Mouse (Mus musculus): Measurements from ENCODE around the gene 1520401A03Rik. TPM values are rescaled to one million over a fixed set of nuclear protein-coding genes. Genes with fewer than 3 reads are reported as not detected.
A peak's percentile ranks its signal among the peaks of the same experiment; 100 is the strongest.

1520401A03Rik gene
- polyA plus RNA-seq, 1 experiment from 2014 or later = 0.09 TPM

GRCm38 (mm10) chr17:23676473-23677031 lies 46.0 kb downstream of the 1520401A03Rik start:
- Histone ChIP-seq H3K4me3 (replicated peaks; ENCODE audit: low read length) (peak overlapping the region; percentile 40), H3K4me1 (replicated peaks; ENCODE audit: control insufficient read depth, insufficient read depth, low read length) (peaks cover 26% of the 10 kb centered on the region), H3K27me3 (ENCODE audit: control insufficient read depth, insufficient read depth, low read length) (peaks cover 66% of the 10 kb centered on the region), H3K4me2 (replicated peaks) (peak overlapping the region; percentile 80), H3K9ac (peak overlapping the region; percentile 53), H3K36me3 (replicated peaks; ENCODE audit: control insufficient read depth, insufficient read depth) (no peaks in the 10 kb centered on the region), H3K27ac (no peak overlapping the region), H3K9me3 (ENCODE audit: control insufficient read depth, low read length) (no peaks in the 10 kb centered on the region)
- ATAC-seq (ENCODE audit: low FRiP score) = no peak
- DNase-seq (ENCODE audit: low spot score) = no peak
- under 1% methylated on average over 34 of the region's 37 CpGs for WGBS

- ATAC-seq (ENCODE audit: low FRiP score) (no peak), DNase-seq (ENCODE audit: low spot score) (no peak)
- Histone ChIP-seq H3K4me1 (replicated peaks; ENCODE audit: control insufficient read depth, insufficient read depth, low read length) (peaks cover 26% of the 10 kb centered on the region), H3K9me3 (ENCODE audit: control insufficient read depth, low read length) (no peaks in the 10 kb centered on the region), H3K4me2 (replicated peaks) (peak overlapping the region; percentile 80), H3K27me3 (ENCODE audit: control insufficient read depth, insufficient read depth, low read length) (peaks cover 58% of the 10 kb centered on the region), H3K27ac (no peak overlapping the region), H3K9ac (no peak overlapping the region), H3K4me3 (replicated peaks; ENCODE audit: low read length) (peak overlapping the region; percentile 40), H3K36me3 (replicated peaks; ENCODE audit: control insufficient read depth, insufficient read depth) (no peaks in the 10 kb centered on the region)
- 11% methylated on average over 15 of the region's 15 CpGs for WGBS
Measured at GRCm38 (mm10) chr17:23675564-23676281, 46.9 kb downstream of the 1520401A03Rik start.

- peaks cover under 1% of the 10 kb centered on the region; the same call in 1 of the 2 replicates for H3K36me3 ChIP-seq (replicated peaks; ENCODE audit: control insufficient read depth, insufficient read depth)
- H3K4me3 ChIP-seq (replicated peaks; ENCODE audit: low read length) = no peak overlapping the region
- H3K4me1 ChIP-seq (replicated peaks; ENCODE audit: control insufficient read depth, insufficient read depth, low read length) = peaks cover 26% of the 10 kb centered on the region
- DNase-seq (ENCODE audit: low spot score) (no peak), ATAC-seq (ENCODE audit: low FRiP score) (no peak)
- WGBS = 49% methylated on average over 5 of the region's 5 CpGs
- H3K27me3 ChIP-seq (ENCODE audit: control insufficient read depth, insufficient read depth, low read length) = peaks cover 52% of the 10 kb centered on the region
- no peak overlapping the region for H3K27ac ChIP-seq
- no peaks in the 10 kb centered on the region for H3K9me3 ChIP-seq (ENCODE audit: control insufficient read depth, low read length)
- no peak overlapping the region; the same call in 1 of the 2 replicates for H3K9ac ChIP-seq
- 0 out of 2 replicates have a peak overlapping the region, but pooled peaks have one; percentile 77 for H3K4me2 ChIP-seq (replicated peaks)
Measured at GRCm38 (mm10) chr17:23675127-23675526, 47.5 kb downstream of the 1520401A03Rik start.

- Histone ChIP-seq H3K4me3 (replicated peaks; ENCODE audit: low read length) (peak overlapping the region; percentile 58), H3K4me2 (replicated peaks) (peak overlapping the region; percentile 77), H3K9ac (peak overlapping the region; percentile 83), H3K27ac (peak overlapping the region; percentile 88; the same call in 1 of the 2 replicates), H3K4me1 (replicated peaks; ENCODE audit: control insufficient read depth, insufficient read depth, low read length) (peaks cover 26% of the 10 kb centered on the region), H3K36me3 (replicated peaks; ENCODE audit: control insufficient read depth, insufficient read depth) (peaks cover 6% of the 10 kb centered on the region), H3K9me3 (ENCODE audit: control insufficient read depth, low read length) (no peaks in the 10 kb centered on the region), H3K27me3 (ENCODE audit: control insufficient read depth, insufficient read depth, low read length) (peaks cover 45% of the 10 kb centered on the region)
- DNase-seq (ENCODE audit: low spot score) (no peak), ATAC-seq (ENCODE audit: low FRiP score) (peak; percentile 0; the same call in 1 of the 2 replicates)
- 48% methylated on average over 9 of the region's 9 CpGs for WGBS
Measured at GRCm38 (mm10) chr17:23674271-23674952, 48.2 kb downstream of the 1520401A03Rik start.

GRCm38 (mm10) chr17:23673424-23674073 lies 49.0 kb downstream of the 1520401A03Rik start, which contains the start of the genes Hcfc1r1 and Thoc6:
Gene Hcfc1r1 (plus strand): TSS chr17:23673596.
Gene Thoc6 (minus strand): TSS chr17:23673882.
- peak within 1 kb of the TSS; percentile 77 for H3K4me2 ChIP-seq (replicated peaks)
- ATAC-seq (ENCODE audit: low FRiP score) (peak; percentile 94), DNase-seq (ENCODE audit: low spot score) (peak; percentile 92)
- peaks cover 36% of the 10 kb centered on the region for H3K27me3 ChIP-seq (ENCODE audit: control insufficient read depth, insufficient read depth, low read length)
- peak within 1 kb of the TSS; percentile 88 for H3K27ac ChIP-seq
- H3K4me1 ChIP-seq (replicated peaks; ENCODE audit: control insufficient read depth, insufficient read depth, low read length) = peaks cover 26% of the 10 kb centered on the region
- peak within 1 kb of the TSS; percentile 83 for H3K9ac ChIP-seq
- peaks cover 15% of the 10 kb centered on the region for H3K36me3 ChIP-seq (replicated peaks; ENCODE audit: control insufficient read depth, insufficient read depth)
- no peaks in the 10 kb centered on the region for H3K9me3 ChIP-seq (ENCODE audit: control insufficient read depth, low read length)
- WGBS = under 1% methylated on average over 45 of the region's 45 CpGs
- H3K4me3 ChIP-seq (replicated peaks; ENCODE audit: low read length) = peak within 1 kb of the TSS; percentile 58

- peak overlapping the region; percentile 77 for H3K4me2 ChIP-seq (replicated peaks)
- H3K27ac ChIP-seq = no peak overlapping the region
- H3K27me3 ChIP-seq (ENCODE audit: control insufficient read depth, insufficient read depth, low read length) = peaks cover 28% of the 10 kb centered on the region
- 82% methylated on average over 3 of the region's 3 CpGs for WGBS
- H3K36me3 ChIP-seq (replicated peaks; ENCODE audit: control insufficient read depth, insufficient read depth) = peaks cover 19% of the 10 kb centered on the region
- H3K4me1 ChIP-seq (replicated peaks; ENCODE audit: control insufficient read depth, insufficient read depth, low read length) = peaks cover 26% of the 10 kb centered on the region
- ATAC-seq (ENCODE audit: low FRiP score) = no peak
- H3K9ac ChIP-seq = no peak overlapping the region
- peak overlapping the region; percentile 58 for H3K4me3 ChIP-seq (replicated peaks; ENCODE audit: low read length)
- H3K9me3 ChIP-seq (ENCODE audit: control insufficient read depth, low read length) = no peaks in the 10 kb centered on the region
- DNase-seq (ENCODE audit: low spot score) = no peak
Measured at GRCm38 (mm10) chr17:23672761-23673160, 49.8 kb downstream of the 1520401A03Rik start.

- DNase-seq (ENCODE audit: low spot score) = no peak
Measured at GRCm38 (mm10) chr17:23671519-23671918, 51.1 kb downstream of the 1520401A03Rik start.

GRCm38 (mm10) chr17:23670516-23671074 lies 52.0 kb downstream of the 1520401A03Rik start:
- Histone ChIP-seq H3K9me3 (ENCODE audit: control insufficient read depth, low read length) (no peaks in the 10 kb centered on the region), H3K27ac (no peak overlapping the region), H3K9ac (no peak overlapping the region), H3K4me2 (replicated peaks) (no peak overlapping the region), H3K4me1 (replicated peaks; ENCODE audit: control insufficient read depth, insufficient read depth, low read length) (peaks cover 16% of the 10 kb centered on the region), H3K4me3 (replicated peaks; ENCODE audit: low read length) (no peak overlapping the region), H3K27me3 (ENCODE audit: control insufficient read depth, insufficient read depth, low read length) (peaks cover 11% of the 10 kb centered on the region), H3K36me3 (replicated peaks; ENCODE audit: control insufficient read depth, insufficient read depth) (peaks cover 28% of the 10 kb centered on the region)
- WGBS = 96% methylated on average over 6 of the region's 7 CpGs
- ATAC-seq (ENCODE audit: low FRiP score) = no peak
- DNase-seq (ENCODE audit: low spot score) = no peak

More at GRCm38 (mm10) chr17:23671519-23671918, 51.1 kb downstream of the 1520401A03Rik start:
- Histone ChIP-seq H3K4me3 (replicated peaks; ENCODE audit: low read length) (no peak overlapping the region), H3K36me3 (replicated peaks; ENCODE audit: control insufficient read depth, insufficient read depth) (peaks cover 27% of the 10 kb centered on the region), H3K4me1 (replicated peaks; ENCODE audit: control insufficient read depth, insufficient read depth, low read length) (peaks cover 22% of the 10 kb centered on the region), H3K4me2 (replicated peaks) (no peak overlapping the region), H3K9ac (no peak overlapping the region), H3K27me3 (ENCODE audit: control insufficient read depth, insufficient read depth, low read length) (peaks cover 20% of the 10 kb centered on the region), H3K27ac (no peak overlapping the region), H3K9me3 (ENCODE audit: control insufficient read depth, low read length) (no peaks in the 10 kb centered on the region)
- no peak for ATAC-seq (ENCODE audit: low FRiP score)
- 97% methylated on average over 3 of the region's 3 CpGs for WGBS

All from hindbrain, embryonic 14.5 days (tissue).